In genomic region chr12:80760396-80760801, GRCm38 (mm10) we compare ENCODE assay signal across 8 mouse cellular contexts. TPM values are rescaled to one million over a fixed set of nuclear protein-coding genes. Genes with fewer than 3 reads are reported as not detected.
DNase-seq lines count a peak whose midpoint lies in the region; ATAC-seq and TF ChIP-seq lines count a peak whose summit lies in the region.

TSS of gene Ccdc177 (minus strand) at chr12:80760687.

- peaks cover 24% of the 10 kb centered on the region for H3K9me3 ChIP-seq in hindbrain, embryonic 11.5 days (ENCODE audit: control insufficient read depth, low read length)
- H3K9me3 ChIP-seq in lung, embryonic 14.5 days (ENCODE audit: low read depth, low read length): no peaks in the 10 kb centered on the region

- DNase-seq in Muller cell, postnatal 12 days (ENCODE audit: inconsistent ontology term): peak; percentile 79
- DNase-seq in cerebellum, adult 9-11 months: peak; percentile 87
- DNase-seq in frontal cortex, postnatal 10 days (ENCODE audit: low spot score in 2 of 2): peak; percentile 79 to 85
- peak; percentile 93 for DNase-seq in hindbrain, embryonic 11.5 days (ENCODE audit: low spot score)
- peak; percentile 68 for DNase-seq in layer of hippocampus, adult 9-10 months (ENCODE audit: low spot score)
- peak; percentile 86 for DNase-seq in lung, embryonic 14.5 days
- peak; percentile 74 for DNase-seq in retina, adult 2 months (ENCODE audit: low read depth, low spot score)
- DNase-seq in thymus, postnatal 14 days: peak; percentile 88

- peak within 1 kb of the TSS; percentile 98 for H3K27ac ChIP-seq in hindbrain, embryonic 11.5 days (ENCODE audit: low read depth, low read length)
- H3K27ac ChIP-seq in lung, embryonic 14.5 days (ENCODE audit: low read depth): no peak within 1 kb of the TSS

- under 1% methylated on average over 24 of the region's 24 CpGs for WGBS in hindbrain, embryonic 11.5 days
- WGBS in lung, embryonic 14.5 days: under 1% methylated on average over 24 of the region's 24 CpGs

- H3K4me2 ChIP-seq in hindbrain, embryonic 11.5 days (replicated peaks; ENCODE audit: low read depth, low read length): peak within 1 kb of the TSS; percentile 80
- peak within 1 kb of the TSS; percentile 97 for H3K4me2 ChIP-seq in lung, embryonic 14.5 days

- peaks cover 12% of the 10 kb centered on the region for H3K4me1 ChIP-seq in hindbrain, embryonic 11.5 days (replicated peaks; ENCODE audit: control insufficient read depth, insufficient read depth, low read length)
- peaks cover 7% of the 10 kb centered on the region for H3K4me1 ChIP-seq in lung, embryonic 14.5 days (ENCODE audit: insufficient read depth)

- H3K27me3 ChIP-seq in hindbrain, embryonic 11.5 days (ENCODE audit: control insufficient read depth, insufficient read depth, low read length): peaks cover 18% of the 10 kb centered on the region
- peaks cover 65% of the 10 kb centered on the region for H3K27me3 ChIP-seq in lung, embryonic 14.5 days (ENCODE audit: insufficient read depth, low read length)

- TF ChIP-seq CTCF in lung, embryonic 14.5 days (IDR thresholded peaks at IDR 0.05; ENCODE audit: low read depth): peak; percentile 91

- peak within 1 kb of the TSS; percentile 97 for H3K9ac ChIP-seq in hindbrain, embryonic 11.5 days (ENCODE audit: low read depth, low read length)
- no peak within 1 kb of the TSS for H3K9ac ChIP-seq in lung, embryonic 14.5 days

- peak; percentile 69 for ATAC-seq in hindbrain, embryonic 11.5 days (ENCODE audit: low FRiP score)
- no peak for ATAC-seq in lung, embryonic 14.5 days (ENCODE audit: insufficient read depth)

- peak within 1 kb of the TSS; percentile 68 for H3K4me3 ChIP-seq in hindbrain, embryonic 11.5 days (ENCODE audit: low read depth, low read length)
- peak within 1 kb of the TSS; percentile 59 for H3K4me3 ChIP-seq in lung, embryonic 14.5 days (ENCODE audit: low read depth, low read length)

- H3K36me3 ChIP-seq in hindbrain, embryonic 11.5 days (ENCODE audit: control insufficient read depth, insufficient read depth, low read length): peaks cover 34% of the 10 kb centered on the region
- no peaks in the 10 kb centered on the region for H3K36me3 ChIP-seq in lung, embryonic 14.5 days (ENCODE audit: insufficient read depth)

RNA-seq across cellular contexts. Expression of gene Ccdc177, which starts in this region (rescaled TPM):
- polyA plus RNA-seq in hindbrain, embryonic 11.5 days (2014; fragmentation: Nextera tagmentation; extraction: Ambion mirVana): 3.9 and 4.6 TPM in 2 replicates
- polyA plus RNA-seq in lung, embryonic 14.5 days (2014; fragmentation: Nextera tagmentation; extraction: Ambion mirVana): 0.04 and 0.11 TPM in 2 replicates

Comparison
In these comparisons a context has a peak if more than half of its experiments do, and no peak if none do; other contexts are left out.
1. Peak in DNase-seq, H3K4me3 ChIP-seq and H3K4me2 ChIP-seq in lung, embryonic 14.5 days; RNA of the gene not detected or under 1 TPM.